Mouse (Mus musculus): Measurements from ENCODE around the gene Idnk. TPM values are rescaled to one million over a fixed set of nuclear protein-coding genes. Genes with fewer than 3 reads are reported as not detected.

Idnk gene
- 33.4 and 41.8 TPM in 2 replicates for polyA plus RNA-seq (2014; fragmentation: Nextera tagmentation; extraction: Ambion mirVana)

- peak within 1 kb of the TSS; percentile 58 for H3K4me3 ChIP-seq (ENCODE audit: low read length)
- H3K9me3 ChIP-seq (ENCODE audit: control insufficient read depth, low read length): 0 out of 2 replicates have a peak, but pooled peaks cover 2% of the 10 kb centered on the region
- H3K27me3 ChIP-seq (ENCODE audit: control insufficient read depth, insufficient read depth, low read length): no peaks in the 10 kb centered on the region
- WGBS: under 1% methylated on average over 30 of the region's 30 CpGs
- H3K36me3 ChIP-seq (ENCODE audit: control insufficient read depth, insufficient read depth, low read length): peaks cover 7% of the 10 kb centered on the region; the same call in 1 of the 2 replicates
- ATAC-seq (ENCODE audit: low FRiP score, low TSS enrichment): peak; percentile 86
- peak within 1 kb of the TSS; percentile 53 for H3K9ac ChIP-seq (ENCODE audit: low read depth, low read length)
- H3K27ac ChIP-seq (ENCODE audit: low read depth, low read length): no peak within 1 kb of the TSS
- no peaks in the 10 kb centered on the region; the same call in 1 of the 2 replicates for H3K4me1 ChIP-seq (ENCODE audit: control insufficient read depth, insufficient read depth, low read length)
- peak within 1 kb of the TSS; percentile 71 for H3K4me2 ChIP-seq (replicated peaks; ENCODE audit: low read depth, low read length)
Observed at GRCm38 (mm10) chr13:58157447-58158098, at the start of gene Idnk. Idnk (plus strand) TSS chr13:58157649.

- H3K4me1 ChIP-seq (ENCODE audit: control insufficient read depth, insufficient read depth, low read length): peaks cover 11% of the 10 kb centered on the region; the same call in 1 of the 2 replicates
- 92% methylated on average over 6 of the region's 6 CpGs for WGBS
- H3K9ac ChIP-seq (ENCODE audit: low read depth, low read length): no peak overlapping the region
- no peaks in the 10 kb centered on the region for H3K27me3 ChIP-seq (ENCODE audit: control insufficient read depth, insufficient read depth, low read length)
- H3K27ac ChIP-seq (ENCODE audit: low read depth, low read length): no peak overlapping the region
- no peak for ATAC-seq (ENCODE audit: low FRiP score, low TSS enrichment)
- no peak overlapping the region for H3K4me3 ChIP-seq (ENCODE audit: low read length)
- H3K4me2 ChIP-seq (replicated peaks; ENCODE audit: low read depth, low read length): no peak overlapping the region
- H3K36me3 ChIP-seq (ENCODE audit: control insufficient read depth, insufficient read depth, low read length): no peaks in the 10 kb centered on the region
- no peaks in the 10 kb centered on the region for H3K9me3 ChIP-seq (ENCODE audit: control insufficient read depth, low read length)
Observed at GRCm38 (mm10) chr13:58111306-58111705, 46.1 kb upstream of the Idnk start.

- Histone ChIP-seq H3K4me1 (ENCODE audit: control insufficient read depth, insufficient read depth, low read length) (peaks cover 11% of the 10 kb centered on the region; the same call in 1 of the 2 replicates), H3K27ac (ENCODE audit: low read depth, low read length) (no peak overlapping the region), H3K9ac (ENCODE audit: low read depth, low read length) (peak overlapping the region; percentile 59; the same call in 1 of the 2 replicates), H3K9me3 (ENCODE audit: control insufficient read depth, low read length) (no peaks in the 10 kb centered on the region), H3K4me2 (replicated peaks; ENCODE audit: low read depth, low read length) (peak overlapping the region; percentile 82), H3K27me3 (ENCODE audit: control insufficient read depth, insufficient read depth, low read length) (no peaks in the 10 kb centered on the region), H3K36me3 (ENCODE audit: control insufficient read depth, insufficient read depth, low read length) (no peaks in the 10 kb centered on the region), H3K4me3 (ENCODE audit: low read length) (peak overlapping the region; percentile 58)
- 64% methylated on average over 10 of the region's 10 CpGs for WGBS
- ATAC-seq (ENCODE audit: low FRiP score, low TSS enrichment): no peak
Observed at GRCm38 (mm10) chr13:58112191-58112590, 45.3 kb upstream of the Idnk start.

GRCm38 (mm10) chr13:58112601-58113041 lies 44.8 kb upstream of the Idnk start:
- WGBS: 13% methylated on average over 11 of the region's 11 CpGs
- peak overlapping the region; percentile 58 for H3K4me3 ChIP-seq (ENCODE audit: low read length)
- peak overlapping the region; percentile 82 for H3K4me2 ChIP-seq (replicated peaks; ENCODE audit: low read depth, low read length)
- no peaks in the 10 kb centered on the region for H3K27me3 ChIP-seq (ENCODE audit: control insufficient read depth, insufficient read depth, low read length)
- no peak for ATAC-seq (ENCODE audit: low FRiP score, low TSS enrichment)
- peak overlapping the region; percentile 59 for H3K9ac ChIP-seq (ENCODE audit: low read depth, low read length)
- peak overlapping the region; percentile 61; the same call in 1 of the 2 replicates for H3K27ac ChIP-seq (ENCODE audit: low read depth, low read length)
- peaks cover 11% of the 10 kb centered on the region; the same call in 1 of the 2 replicates for H3K4me1 ChIP-seq (ENCODE audit: control insufficient read depth, insufficient read depth, low read length)
- no peaks in the 10 kb centered on the region for H3K36me3 ChIP-seq (ENCODE audit: control insufficient read depth, insufficient read depth, low read length)
- H3K9me3 ChIP-seq (ENCODE audit: control insufficient read depth, low read length): no peaks in the 10 kb centered on the region

GRCm38 (mm10) chr13:58113061-58113900 lies 44.2 kb upstream of the Idnk start, which contains the start of gene Klhl3:
Klhl3 (minus strand) TSS chr13:58113592.
- Histone ChIP-seq H3K36me3 (ENCODE audit: control insufficient read depth, insufficient read depth, low read length) (no peaks in the 10 kb centered on the region), H3K4me2 (replicated peaks; ENCODE audit: low read depth, low read length) (peak within 1 kb of the TSS; percentile 82), H3K27me3 (ENCODE audit: control insufficient read depth, insufficient read depth, low read length) (no peaks in the 10 kb centered on the region), H3K9ac (ENCODE audit: low read depth, low read length) (peak within 1 kb of the TSS; percentile 59), H3K4me3 (ENCODE audit: low read length) (peak within 1 kb of the TSS; percentile 58), H3K9me3 (ENCODE audit: control insufficient read depth, low read length) (no peaks in the 10 kb centered on the region), H3K4me1 (ENCODE audit: control insufficient read depth, insufficient read depth, low read length) (peaks cover 11% of the 10 kb centered on the region; the same call in 1 of the 2 replicates), H3K27ac (ENCODE audit: low read depth, low read length) (peak within 1 kb of the TSS; percentile 61; the same call in 1 of the 2 replicates)
- WGBS: under 1% methylated on average over 35 of the region's 35 CpGs
- peak; percentile 89 for ATAC-seq (ENCODE audit: low FRiP score, low TSS enrichment)

- Histone ChIP-seq H3K4me2 (replicated peaks; ENCODE audit: low read depth, low read length) (no peak overlapping the region), H3K9ac (ENCODE audit: low read depth, low read length) (no peak overlapping the region), H3K36me3 (ENCODE audit: control insufficient read depth, insufficient read depth, low read length) (no peaks in the 10 kb centered on the region), H3K4me3 (ENCODE audit: low read length) (no peak overlapping the region), H3K4me1 (ENCODE audit: control insufficient read depth, insufficient read depth, low read length) (peaks cover 11% of the 10 kb centered on the region; the same call in 1 of the 2 replicates), H3K27ac (ENCODE audit: low read depth, low read length) (no peak overlapping the region), H3K9me3 (ENCODE audit: control insufficient read depth, low read length) (no peaks in the 10 kb centered on the region), H3K27me3 (ENCODE audit: control insufficient read depth, insufficient read depth, low read length) (no peaks in the 10 kb centered on the region)
- ATAC-seq (ENCODE audit: low FRiP score, low TSS enrichment): no peak
- 36% methylated on average over 13 of the region's 13 CpGs for WGBS
Observed at GRCm38 (mm10) chr13:58115227-58115626, 42.2 kb upstream of the Idnk start.

GRCm38 (mm10) chr13:58116801-58117200 lies 40.6 kb upstream of the Idnk start:
- ATAC-seq (ENCODE audit: low FRiP score, low TSS enrichment): no peak
- Histone ChIP-seq H3K27me3 (ENCODE audit: control insufficient read depth, insufficient read depth, low read length) (no peaks in the 10 kb centered on the region), H3K9ac (ENCODE audit: low read depth, low read length) (no peak overlapping the region), H3K9me3 (ENCODE audit: control insufficient read depth, low read length) (no peaks in the 10 kb centered on the region), H3K27ac (ENCODE audit: low read depth, low read length) (no peak overlapping the region), H3K4me3 (ENCODE audit: low read length) (no peak overlapping the region), H3K36me3 (ENCODE audit: control insufficient read depth, insufficient read depth, low read length) (no peaks in the 10 kb centered on the region), H3K4me2 (replicated peaks; ENCODE audit: low read depth, low read length) (no peak overlapping the region), H3K4me1 (ENCODE audit: control insufficient read depth, insufficient read depth, low read length) (peaks cover 11% of the 10 kb centered on the region; the same call in 1 of the 2 replicates)
- WGBS: 84% methylated on average over 2 of the region's 2 CpGs

GRCm38 (mm10) chr13:58117318-58118017 lies 40.0 kb upstream of the Idnk start:
- H3K4me1 ChIP-seq (ENCODE audit: control insufficient read depth, insufficient read depth, low read length): peaks cover 10% of the 10 kb centered on the region; the same call in 1 of the 2 replicates
- no peak overlapping the region for H3K9ac ChIP-seq (ENCODE audit: low read depth, low read length)
- WGBS: 69% methylated on average over 8 of the region's 8 CpGs
- no peak for ATAC-seq (ENCODE audit: low FRiP score, low TSS enrichment)
- H3K4me3 ChIP-seq (ENCODE audit: low read length): no peak overlapping the region
- H3K9me3 ChIP-seq (ENCODE audit: control insufficient read depth, low read length): no peaks in the 10 kb centered on the region
- H3K27ac ChIP-seq (ENCODE audit: low read depth, low read length): no peak overlapping the region
- H3K27me3 ChIP-seq (ENCODE audit: control insufficient read depth, insufficient read depth, low read length): no peaks in the 10 kb centered on the region
- no peaks in the 10 kb centered on the region for H3K36me3 ChIP-seq (ENCODE audit: control insufficient read depth, insufficient read depth, low read length)
- H3K4me2 ChIP-seq (replicated peaks; ENCODE audit: low read depth, low read length): no peak overlapping the region

Data from kidney, embryonic 14.5 days (tissue).